Mouse (Mus musculus) intestine, embryonic 16.5 days (tissue): ENCODE measurements at regions not wholly inside any gene's neighbourhood (a gene's known extent, or its start where the extent isn't known, plus 50 kb on each side); places are given as distances from the start of the nearest gene placed in this dataset.

Experiments
- ATAC-seq: fragments of 200-750 bp; cut with Nextera tagmentation; 2 replicates; pipeline ENCODE4 v1.8.0; 2017; ENCODE audit warnings: moderate TSS enrichment, moderate library complexity
- H3K27ac ChIP-seq: fragments of 300-500 bp; sonication (generic); 2 replicates; pipeline ENCODE4 v1.5.1; 2014; ENCODE audit warnings: mild to moderate bottlenecking, low read length
- H3K27me3 ChIP-seq: fragments of 300-500 bp; sonication (generic); replicated peaks from 2 replicates; pipeline ENCODE4 v1.6.1; 2014; ENCODE audit warnings: low read length, control low read depth, mixed read lengths; ENCODE audit not compliant: control insufficient read depth, insufficient read depth
- H3K36me3 ChIP-seq: fragments of 300-500 bp; sonication (generic); 2 replicates; pipeline ENCODE4 v1.6.1; 2014; ENCODE audit warnings: low read length, control low read depth; ENCODE audit not compliant: control insufficient read depth, insufficient read depth
- H3K4me1 ChIP-seq: fragments of 300-500 bp; sonication (generic); 2 replicates; pipeline ENCODE4 v1.6.1; 2014; ENCODE audit warnings: low read length, control low read depth, mixed read lengths; ENCODE audit not compliant: control insufficient read depth, insufficient read depth
- H3K4me2 ChIP-seq: fragments of 300-500 bp; sonication (generic); 2 replicates; pipeline ENCODE4 v1.6.1; 2014; ENCODE audit warnings: low read depth, low read length, control low read depth
- H3K4me3 ChIP-seq: fragments of 300-500 bp; sonication (generic); 2 replicates; pipeline ENCODE4 v1.5.1; 2014; ENCODE audit warnings: mild to moderate bottlenecking, low read length
- H3K9ac ChIP-seq: fragments of 300-500 bp; sonication (generic); 2 replicates; pipeline ENCODE4 v1.6.1; 2014; ENCODE audit warnings: low read depth, low read length
- H3K9me3 ChIP-seq: fragments of 300-500 bp; sonication (generic); 2 replicates; pipeline ENCODE4 v1.6.1; 2016; ENCODE audit warnings: low read length, control low read depth; ENCODE audit not compliant: control insufficient read depth
- WGBS: fragments of 180-500 bp; shearing (Covaris S2); extraction: QIAGEN DNeasy Blood & Tissue Kit; methylation state at CpG from one replicate; pipeline ENCODE4 v1.1.7; 2014; 5-methylcytosine and 5-hydroxymethylcytosine counted together

- H3K9ac ChIP-seq = no peak overlapping the region
- H3K9me3 ChIP-seq = no peaks in the 10 kb centered on the region
- H3K27me3 ChIP-seq = no peaks in the 10 kb centered on the region
- H3K27ac ChIP-seq = no peak overlapping the region
- 93% methylated on average over 5 of the region's 5 CpGs for WGBS
- no peak overlapping the region for H3K4me3 ChIP-seq
- H3K36me3 ChIP-seq = no peaks in the 10 kb centered on the region
- no peak overlapping the region for H3K4me2 ChIP-seq
- no peaks in the 10 kb centered on the region for H3K4me1 ChIP-seq
- ATAC-seq = no peak
Measured at GRCm38 (mm10) chr5:74757557-74757956, 54.8 kb upstream of the Lnx1 start.

GRCm38 (mm10) chr5:74752961-74753360 lies 50.2 kb upstream of the Lnx1 start:
- H3K9ac ChIP-seq = no peak overlapping the region
- no peak for ATAC-seq
- WGBS = 87% methylated on average over 3 of the region's 3 CpGs

More at GRCm38 (mm10) chr5:74752961-74753360, 50.2 kb upstream of the Lnx1 start:
- H3K27me3 ChIP-seq = no peaks in the 10 kb centered on the region
- no peaks in the 10 kb centered on the region for H3K36me3 ChIP-seq
- H3K4me1 ChIP-seq = no peaks in the 10 kb centered on the region
- no peak overlapping the region for H3K27ac ChIP-seq
- H3K9me3 ChIP-seq = no peaks in the 10 kb centered on the region
- H3K4me2 ChIP-seq = no peak overlapping the region
- no peak overlapping the region for H3K4me3 ChIP-seq
